Comparison of ENCODE assay signal across 8 mouse cellular contexts in genomic region chr6:34204971-34205572, GRCm38 (mm10). TPM values are rescaled to one million over a fixed set of nuclear protein-coding genes. Genes with fewer than 3 reads are reported as not detected.
DNase-seq lines count a peak whose midpoint lies in the region; ATAC-seq and TF ChIP-seq lines count a peak whose summit lies in the region.
"Had no signal": no experiment of that assay in that cellular context is flagged by ENCODE, and none has a peak within 500 bp of the region (broad histone marks: within the 10 kb centered on the region; RNA-seq: fewer than 3 reads in every experiment).

No protein-coding gene starts in this region.

- peaks cover 56% of the 10 kb centered on the region for H3K27me3 ChIP-seq in G1E (ENCODE audit: insufficient read depth, low read length)
- H3K27me3 ChIP-seq: lung, embryonic 15.5 days had no signal

- H3K9me3 ChIP-seq in G1E (replicated peaks) = no peaks in the 10 kb centered on the region
- H3K9me3 ChIP-seq: lung, embryonic 15.5 days had no signal

- no peaks in the 10 kb centered on the region for H3K4me1 ChIP-seq in G1E (ENCODE audit: insufficient read depth, low read depth, low read length)
- H3K4me1 ChIP-seq: lung, embryonic 15.5 days had no signal

- TF ChIP-seq CTCF in G1E (IDR thresholded peaks at IDR 0.05; ENCODE audit: low read depth, low read length) = peak; percentile 23; the same call in 1 of the 2 replicates

- no peak for ATAC-seq in G1E (ENCODE audit: extremely low read depth, insufficient number of reproducible peaks, low FRiP score, poor library complexity, severe bottlenecking)
- no peak for ATAC-seq in inflammation-experienced regulatory T-cells, adult 6 months

- no peak overlapping the region for H3K4me3 ChIP-seq in G1E (ENCODE audit: low read depth, low read length)
- H3K4me3 ChIP-seq: lung, embryonic 15.5 days had no signal

- peak; percentile 49 for DNase-seq in layer of hippocampus, adult 11-12 months (ENCODE audit: low spot score)
- no peak for DNase-seq in layer of hippocampus, adult 9-10 months (ENCODE audit: low spot score)
- DNase-seq in G1E (ENCODE audit: low spot score) = no peak
- DNase-seq in adrenal gland, postnatal 36 days = peak; percentile 59 to 80
- DNase-seq in kidney, postnatal 14 days = peak; percentile 22
- peak; percentile 8 for DNase-seq in lung, postnatal 25 days (ENCODE audit: low spot score)

- H3K36me3 ChIP-seq in G1E (replicated peaks) = no peaks in the 10 kb centered on the region
- H3K36me3 ChIP-seq: lung, embryonic 15.5 days had no signal

RNA-seq across cellular contexts. Expression of gene Slc35b4, which starts 28.2 kb away (rescaled TPM):
- total RNA-seq in G1E (2014; fragmentation: Nextera tagmentation) (16.0 and 20.0 TPM in 2 replicates), G1E (2017) (14.8 and 16.7 TPM in 2 replicates)
- 0.61 and 1.1 TPM in 2 replicates for polyA plus RNA-seq in G1E (2012)
- total RNA-seq in adrenal gland, postnatal 36 days (2021) = 10 to 100 TPM; 33.2 to 36.9 TPM
- polyA plus RNA-seq in inflammation-experienced regulatory T-cells, adult 6 months (2017; shearing (Covaris generic)) = 10 to 100 TPM; 28.3 to 31.6 (median 31.2) TPM

Comparison
In these comparisons a context has a peak if more than half of its experiments do, and no peak if none do; other contexts are left out.
1. DNase-seq: peak in layer of hippocampus, adult 11-12 months (single experiment), adrenal gland, postnatal 36 days (2 of 2), kidney, postnatal 14 days (single experiment) and lung, postnatal 25 days (single experiment); none in layer of hippocampus, adult 9-10 months (single experiment) and G1E (single experiment).